Mouse (Mus musculus) MEL-GATA-1-ER (cell line): ENCODE data around the gene Hmgxb4.

Source experiments
- DNase-seq: peaks from one replicate; pipeline ENCODE4 v3.0.0-alpha.2; 2012; ENCODE audit warnings: low read depth; ENCODE audit errors: extremely low read depth

Gene Hmgxb4

DNA sequence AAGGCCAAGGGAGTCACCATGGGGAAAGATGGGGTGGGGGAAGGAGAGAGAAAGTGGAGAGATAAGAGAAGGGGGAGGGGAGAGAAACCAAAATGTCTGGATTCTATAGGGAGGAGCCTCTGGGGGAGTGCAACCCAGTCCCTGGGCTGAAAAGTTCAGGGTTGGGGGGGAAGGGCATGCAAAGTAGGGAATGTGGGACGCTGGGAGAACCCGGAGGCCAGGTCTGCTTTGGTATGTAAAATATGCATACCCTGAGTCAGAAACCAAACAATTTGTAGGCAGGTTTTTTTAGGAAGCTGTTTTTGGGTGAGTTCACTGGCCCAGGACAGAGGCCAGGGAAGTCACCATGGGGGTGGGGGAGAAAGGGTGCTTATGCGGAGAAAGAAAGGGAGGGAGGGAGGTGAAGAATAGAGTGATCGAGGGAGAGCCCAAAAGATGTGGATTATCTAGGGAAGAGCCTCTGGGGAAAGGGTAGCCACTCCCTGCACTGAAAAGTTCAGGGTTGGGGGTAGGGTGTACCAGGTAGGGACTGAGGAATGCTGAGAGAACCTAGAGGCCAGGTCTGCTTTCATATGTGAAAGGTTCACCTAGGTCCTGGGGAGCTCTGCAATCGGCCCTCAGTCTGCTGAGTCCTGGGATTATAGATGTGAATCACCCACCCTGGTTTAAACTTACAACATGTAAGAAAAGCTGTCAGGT is 25.3 kb downstream of the Hmgxb4 start:
- DNase-seq = no peak

DNA sequence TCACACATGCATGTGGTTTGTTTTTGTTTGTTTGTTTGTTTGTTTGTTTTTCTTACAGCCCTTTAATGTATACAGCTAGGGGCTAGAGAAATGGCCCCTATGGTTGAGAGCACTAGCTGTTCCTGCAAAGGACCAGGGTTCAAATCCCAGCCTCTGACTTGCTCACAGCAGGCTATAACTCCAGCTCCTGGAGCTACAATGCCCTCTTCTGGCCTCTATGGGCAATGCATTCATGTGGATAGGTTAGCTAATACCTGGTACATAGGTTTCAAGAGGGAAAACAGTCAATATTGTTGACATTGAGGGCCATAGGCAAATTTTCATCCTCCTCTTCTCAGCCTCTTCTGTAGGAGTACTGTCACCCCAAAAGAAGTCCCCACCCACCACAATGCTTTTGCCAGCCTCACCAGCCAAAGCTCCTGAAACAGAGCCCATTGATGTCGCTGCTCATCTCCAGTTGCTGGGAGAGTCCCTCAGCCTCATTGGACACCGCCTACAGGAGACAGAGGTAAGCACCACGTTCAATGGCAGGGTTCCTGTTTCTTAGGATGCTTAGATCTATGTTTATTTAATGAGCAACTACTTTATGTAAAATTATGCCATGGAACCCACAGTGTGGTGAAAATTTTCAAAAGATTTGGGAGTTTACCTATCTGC is 30.6 kb downstream of the Hmgxb4 start:
- DNase-seq = no peak

DNA sequence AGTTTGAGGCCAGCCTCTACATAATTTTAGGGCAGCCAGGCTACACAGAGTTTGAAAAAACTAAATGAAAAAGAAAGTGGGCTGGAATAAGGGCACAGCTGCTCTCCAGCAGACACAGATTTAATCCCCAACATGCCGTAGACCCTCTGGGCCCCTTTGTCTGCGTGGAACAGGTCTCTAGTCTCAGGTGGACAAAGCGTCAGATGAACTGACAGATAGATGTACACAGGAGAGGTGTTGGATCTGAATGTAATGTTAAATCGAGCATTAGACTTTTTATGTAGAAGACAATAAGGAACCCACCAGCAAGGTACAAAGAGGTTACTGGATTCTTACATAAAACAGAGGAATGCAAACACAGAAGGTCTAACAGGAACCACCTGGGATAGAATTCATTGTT is 32.7 kb downstream of the Hmgxb4 start:
- DNase-seq = no peak

DNA sequence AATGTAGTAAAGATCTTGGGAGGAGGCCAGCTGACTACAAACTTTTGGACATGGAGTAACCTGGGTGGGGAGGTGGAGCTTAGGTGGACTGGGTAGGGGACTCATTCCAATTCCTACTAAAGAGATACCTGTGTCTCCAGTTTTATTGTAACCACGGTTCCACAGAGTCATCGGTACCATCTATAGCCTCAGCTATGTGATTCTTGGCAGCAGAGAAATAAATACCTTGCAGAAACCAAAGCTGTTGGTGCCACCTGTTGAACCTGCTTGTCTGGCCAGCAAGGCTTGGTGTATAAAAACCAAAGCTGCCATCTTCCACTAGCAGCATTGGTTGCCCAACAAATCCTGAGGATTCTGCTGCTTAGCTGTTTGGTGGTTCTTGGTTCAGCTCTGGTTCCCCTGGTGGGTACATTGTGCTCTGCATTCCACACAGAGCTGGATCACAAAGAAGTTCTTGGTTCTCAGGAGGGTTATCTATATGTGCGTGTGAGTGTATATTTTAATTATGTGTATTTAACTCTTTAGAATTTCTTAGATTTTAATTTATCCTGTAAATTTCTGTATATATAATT is 37.4 kb downstream of the Hmgxb4 start:
- no peak for DNase-seq

DNA sequence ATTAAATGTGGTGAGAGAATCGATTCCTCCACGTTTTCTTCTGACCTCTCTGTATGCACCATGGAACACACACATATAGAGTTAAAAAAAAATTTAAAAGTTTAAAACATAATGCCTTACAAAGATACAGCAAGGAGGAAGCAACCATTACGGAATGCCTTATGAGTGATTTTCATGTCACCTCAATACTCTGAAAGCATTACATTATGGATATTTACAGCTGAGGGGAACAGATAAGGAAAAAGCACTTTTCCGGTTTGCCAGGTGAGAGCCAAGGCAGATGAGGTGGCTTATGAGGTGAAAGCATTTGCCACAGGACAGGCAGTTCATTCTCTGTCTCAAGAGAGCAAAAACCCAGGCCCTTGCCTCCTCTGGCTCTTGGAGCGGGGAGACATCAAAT is 39.8 kb downstream of the Hmgxb4 start:
- peak; percentile 24 for DNase-seq

DNA sequence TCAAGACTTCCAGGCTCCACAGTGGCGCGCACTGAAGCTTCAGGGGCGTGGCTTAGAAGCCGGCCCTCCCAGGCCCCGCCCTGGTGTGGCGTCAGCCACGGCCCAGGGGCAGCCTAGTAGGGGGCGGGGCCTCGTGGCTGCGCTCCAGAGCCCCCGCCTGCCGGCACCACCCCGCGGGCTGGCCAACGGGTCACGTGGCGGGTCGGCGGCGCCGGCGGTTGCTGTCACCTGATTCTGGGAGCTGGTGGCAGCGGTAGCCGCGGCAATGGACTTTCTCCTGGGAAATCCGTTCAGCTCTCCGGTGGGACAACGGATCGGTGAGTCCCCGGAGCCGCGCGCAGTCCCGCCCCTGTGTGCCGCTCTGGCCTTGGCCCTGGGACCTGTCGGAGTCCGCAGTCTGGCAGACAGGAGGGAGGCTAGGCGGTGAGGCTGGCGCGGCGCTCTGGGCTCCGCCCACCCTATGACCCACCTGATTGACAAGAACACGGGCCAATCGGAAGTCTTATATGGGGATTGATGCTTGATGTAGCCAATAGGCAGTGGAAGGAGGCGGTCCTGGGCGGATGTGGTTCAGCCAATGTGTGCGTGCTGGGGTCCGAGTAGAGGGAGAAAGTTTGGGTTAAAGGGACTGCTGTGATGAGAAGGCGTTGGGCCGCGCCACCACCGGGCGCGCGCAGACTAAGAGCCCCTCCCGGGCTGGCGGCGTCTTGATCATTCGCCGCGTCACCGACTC is 40.5 kb downstream of the Hmgxb4 start, which contains the start of gene Tom1:
Gene Tom1, plus strand, starts transcription at position 195 of the 733 bp plus-strand sequence.
- DNase-seq = peak; percentile 94

DNA sequence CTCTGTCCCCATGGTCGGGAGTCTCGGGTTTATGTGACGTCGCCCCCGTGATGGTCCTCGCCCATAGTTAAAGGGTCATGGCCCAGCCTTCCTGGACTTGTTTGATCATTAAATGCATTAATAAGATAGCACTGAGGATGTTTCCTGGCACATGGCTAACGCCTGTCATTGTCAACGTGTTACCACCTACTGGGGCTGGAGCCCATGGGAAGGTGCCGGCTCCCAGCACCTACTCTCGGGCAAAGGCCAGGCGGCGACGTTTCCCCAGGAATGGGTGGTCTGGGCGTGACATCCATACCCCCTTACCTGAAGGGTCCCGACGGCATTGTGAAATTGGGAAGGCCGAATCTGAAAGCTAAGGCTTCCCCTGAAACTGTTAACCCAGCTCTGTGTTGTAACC is 41.1 kb downstream of the Hmgxb4 start:
- no peak for DNase-seq

DNA sequence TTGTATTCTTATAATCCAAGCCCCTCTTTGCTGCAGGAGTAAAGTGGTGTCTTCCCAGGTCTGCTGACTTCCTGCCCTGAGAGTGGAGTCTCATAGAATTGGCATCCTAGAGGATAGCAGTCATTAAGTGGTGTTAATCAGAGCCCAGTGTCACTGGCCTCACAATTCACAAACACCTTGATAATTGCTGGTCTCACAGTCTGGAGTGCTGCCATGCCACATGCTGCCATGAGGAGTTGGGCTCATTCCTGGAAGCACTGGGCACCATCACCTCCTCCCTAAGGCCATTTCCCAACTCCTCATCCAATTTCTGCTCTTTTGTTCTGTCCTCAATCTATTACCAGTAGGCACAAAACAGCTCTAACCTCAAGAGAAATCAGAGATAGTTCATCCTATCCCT is 42.5 kb downstream of the Hmgxb4 start:
- DNase-seq = no peak

DNA sequence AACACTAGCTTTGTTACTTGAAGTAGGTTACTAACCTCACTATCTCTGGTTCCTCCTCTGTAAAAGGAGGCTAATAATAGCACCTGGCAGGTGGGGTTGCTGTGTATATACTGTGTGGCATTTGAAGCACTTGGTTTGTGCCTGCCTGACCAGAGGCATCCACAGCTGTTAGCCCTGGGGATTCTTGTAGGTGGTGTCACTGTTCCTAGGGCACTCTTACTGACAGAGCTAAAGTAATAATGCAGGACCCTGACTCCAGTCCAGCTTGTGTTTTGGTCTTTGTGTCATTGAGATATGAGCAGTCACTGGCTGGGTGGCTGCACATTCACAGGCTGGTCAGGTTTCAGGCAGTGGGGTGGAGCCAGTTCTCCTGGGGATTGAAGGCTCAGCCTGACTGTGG is 45.3 kb downstream of the Hmgxb4 start:
- no peak for DNase-seq

DNA sequence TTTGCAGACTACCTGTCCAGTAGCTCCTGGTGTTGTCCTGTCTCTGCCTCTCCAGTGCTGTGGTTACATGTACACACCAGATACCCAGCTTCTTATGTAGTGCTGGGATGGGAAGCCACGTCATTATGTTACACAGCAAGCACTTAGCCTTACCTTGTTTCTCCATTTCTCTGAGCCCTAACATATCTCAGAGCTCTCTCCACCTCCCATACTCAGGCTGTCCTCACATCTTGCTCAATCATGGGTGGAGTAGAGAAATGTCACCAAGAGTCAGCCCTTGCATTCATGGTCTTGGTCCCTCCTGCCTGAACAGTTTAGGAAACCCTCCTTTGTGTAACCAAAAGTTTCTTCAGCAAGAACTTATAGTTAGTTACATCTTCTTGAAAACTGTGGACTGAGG is 46.6 kb downstream of the Hmgxb4 start:
- DNase-seq = no peak

DNA sequence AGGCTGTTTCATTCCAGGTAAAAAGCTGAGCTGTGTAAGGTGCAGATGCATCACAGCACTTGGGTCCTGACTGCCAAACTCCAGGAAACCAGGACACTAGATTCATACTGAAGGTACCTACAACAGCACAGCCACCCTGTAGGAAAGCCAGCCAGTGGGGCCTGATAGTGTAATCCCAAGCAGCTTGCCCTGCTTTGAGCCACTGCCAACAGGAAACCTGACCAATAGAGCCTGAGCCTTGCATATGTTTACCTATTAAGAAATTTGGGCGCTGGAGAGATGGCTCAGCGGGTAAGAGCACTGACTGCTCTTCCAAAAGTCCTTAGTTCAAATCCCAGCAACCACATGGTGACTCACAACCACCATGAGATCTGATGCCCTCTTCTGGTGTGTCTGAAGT is 49.0 kb downstream of the Hmgxb4 start:
- no peak for DNase-seq

DNA sequence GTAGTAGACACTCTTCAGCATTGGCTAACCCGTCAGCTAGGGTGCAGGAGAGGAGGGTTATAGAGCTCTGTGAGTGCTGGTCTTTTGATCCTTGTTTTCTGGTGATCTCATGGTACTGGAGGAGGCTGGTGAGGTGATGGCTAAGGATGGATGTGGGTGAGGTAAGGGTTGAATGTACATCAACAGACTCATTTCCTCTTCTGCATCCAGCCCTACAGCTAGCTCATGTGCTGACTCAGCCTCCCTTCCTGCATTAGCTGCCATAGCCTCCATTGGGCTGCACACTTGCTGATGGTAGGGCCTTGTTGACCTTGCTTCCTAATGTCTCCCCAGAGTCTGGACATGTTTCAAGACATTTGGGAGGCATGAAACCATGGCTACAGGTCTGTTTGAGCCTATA is 49.8 kb downstream of the Hmgxb4 start:
- no peak for DNase-seq

DNA sequence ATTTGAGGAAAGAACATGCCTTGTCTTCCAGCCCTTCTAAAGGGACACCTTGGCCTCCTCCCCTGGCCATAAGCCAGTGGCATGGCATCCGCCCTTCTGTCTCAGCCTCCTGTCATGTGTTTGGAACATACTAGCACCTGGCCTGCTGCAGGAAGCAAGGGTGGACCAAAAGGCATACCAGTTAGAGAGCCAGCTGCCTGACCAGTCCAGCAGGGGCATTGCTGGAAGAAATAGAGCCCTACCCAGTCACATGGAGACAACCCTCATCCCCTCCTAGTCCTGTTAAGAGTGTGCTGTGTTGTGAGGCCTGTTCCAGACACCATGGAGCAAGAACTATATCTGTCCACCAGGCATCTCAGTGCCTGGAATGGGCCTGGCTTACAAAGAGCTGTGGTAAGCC is 53.1 kb downstream of the Hmgxb4 start:
- no peak for DNase-seq

DNA sequence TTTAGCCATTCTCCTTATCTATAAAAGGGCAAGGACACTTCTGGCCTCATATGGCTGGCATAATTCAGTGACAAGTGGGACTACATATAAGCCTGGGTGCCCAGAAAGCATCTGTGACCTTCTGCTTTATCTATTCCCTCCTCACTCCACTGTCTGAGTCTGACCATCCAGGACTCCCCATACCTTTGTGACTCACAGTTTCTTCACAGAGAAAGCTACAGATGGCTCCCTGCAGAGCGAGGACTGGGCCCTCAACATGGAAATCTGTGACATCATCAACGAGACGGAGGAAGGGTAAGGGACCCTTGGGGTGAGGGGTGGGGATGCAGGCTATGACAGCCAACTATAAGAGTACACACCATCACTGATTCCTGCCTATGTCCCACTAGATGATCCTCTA is 54.6 kb downstream of the Hmgxb4 start:
- DNase-seq = no peak

DNA sequence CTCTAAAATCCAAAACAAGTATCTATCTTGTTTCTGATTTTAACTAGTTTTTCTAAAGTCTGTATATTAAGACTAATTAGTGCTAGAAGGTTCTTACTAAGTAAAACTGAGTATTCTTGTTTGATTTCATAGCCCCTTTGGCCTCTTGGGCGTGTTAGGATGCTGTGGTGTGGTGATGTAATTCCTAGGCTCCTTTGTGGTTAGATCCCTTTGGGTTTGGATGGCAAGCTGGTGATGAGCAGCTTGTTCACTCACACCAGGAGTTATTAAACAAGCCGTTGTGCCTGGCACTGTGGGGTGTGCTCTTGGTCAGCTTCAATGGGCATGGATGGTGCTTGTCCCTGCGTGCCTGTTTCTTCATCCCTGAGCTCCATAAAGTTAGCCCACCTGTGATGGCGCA is 60.2 kb downstream of the Hmgxb4 start:
- no peak for DNase-seq

DNA sequence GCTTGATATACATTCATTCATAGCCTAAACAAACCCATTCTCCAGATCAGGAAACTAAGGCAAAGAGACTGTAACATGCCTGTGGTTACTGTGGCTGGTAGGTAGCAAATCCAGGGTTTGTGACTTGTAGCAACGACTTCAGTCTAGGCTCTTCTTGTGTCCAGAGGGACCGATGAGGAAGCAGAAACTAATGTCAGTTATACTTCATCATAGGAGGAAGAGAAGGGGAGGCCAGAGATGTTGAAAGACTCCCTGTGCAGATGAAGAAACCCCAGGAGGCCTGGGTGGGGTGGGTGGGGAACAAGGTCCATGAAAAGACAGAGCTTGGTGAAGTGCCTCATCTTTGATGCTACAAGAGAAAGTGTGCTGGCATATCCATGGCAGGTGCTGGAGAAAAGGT is 62.5 kb downstream of the Hmgxb4 start:
- DNase-seq = no peak

DNA sequence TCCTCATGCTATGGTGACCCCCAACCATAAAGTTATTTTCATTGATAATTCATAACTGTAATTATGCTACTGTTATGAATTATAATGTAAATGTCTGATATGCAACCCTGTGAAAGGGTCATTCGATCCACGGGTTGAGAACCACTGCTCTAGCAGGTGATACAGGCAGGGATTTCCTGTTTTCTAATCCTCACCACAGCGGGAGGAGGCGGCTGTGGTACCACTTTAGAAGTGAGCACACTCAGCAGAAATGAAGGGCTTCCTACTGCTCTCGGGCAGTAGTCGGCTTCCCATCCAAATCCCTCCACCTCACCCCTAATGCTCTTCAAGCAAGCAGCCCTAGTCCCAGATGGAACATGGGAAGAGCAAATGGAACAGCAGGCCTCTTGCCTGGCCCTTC is 66.9 kb downstream of the Hmgxb4 start:
- DNase-seq = no peak

DNA sequence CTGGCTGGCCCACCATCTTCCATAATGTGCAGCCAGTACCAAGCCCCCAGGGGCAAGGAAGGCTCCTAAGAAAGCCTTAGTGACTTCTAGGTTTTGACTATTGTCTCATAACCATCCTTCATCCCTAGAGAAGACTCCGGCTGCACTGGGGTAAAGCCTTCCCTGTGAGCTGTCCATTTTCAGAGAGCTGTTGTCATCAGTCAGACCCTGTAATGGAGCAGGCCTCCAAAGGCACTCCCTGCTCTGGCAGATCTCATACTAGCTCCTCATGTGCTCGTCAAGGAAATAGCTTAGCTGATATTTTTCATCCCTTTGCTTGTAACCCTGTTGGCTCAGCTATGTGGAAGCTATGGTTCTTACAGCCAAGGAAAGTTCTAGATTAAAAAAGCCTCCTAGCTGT is 67.7 kb downstream of the Hmgxb4 start:
- DNase-seq = no peak

DNA sequence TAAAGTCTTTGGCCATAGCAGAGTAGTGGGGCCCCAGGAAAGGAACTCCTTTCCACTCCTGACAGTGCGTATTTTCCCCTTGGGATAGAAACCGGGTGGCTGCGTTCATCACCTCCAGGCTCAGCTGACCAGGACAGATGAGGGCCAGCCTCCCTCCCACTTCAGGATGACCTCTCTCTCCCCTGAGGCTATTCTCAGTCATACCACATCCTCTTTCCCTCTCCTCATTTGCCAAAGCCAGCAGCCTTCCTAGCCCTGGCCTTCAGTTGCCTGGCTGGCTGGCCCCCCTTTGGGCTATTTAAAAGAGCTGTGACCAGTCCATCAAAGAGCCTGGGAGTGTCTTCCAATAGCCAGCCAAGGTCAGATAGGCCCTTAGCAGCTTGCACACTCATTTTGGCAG is 70.1 kb downstream of the Hmgxb4 start:
- no peak for DNase-seq

DNA sequence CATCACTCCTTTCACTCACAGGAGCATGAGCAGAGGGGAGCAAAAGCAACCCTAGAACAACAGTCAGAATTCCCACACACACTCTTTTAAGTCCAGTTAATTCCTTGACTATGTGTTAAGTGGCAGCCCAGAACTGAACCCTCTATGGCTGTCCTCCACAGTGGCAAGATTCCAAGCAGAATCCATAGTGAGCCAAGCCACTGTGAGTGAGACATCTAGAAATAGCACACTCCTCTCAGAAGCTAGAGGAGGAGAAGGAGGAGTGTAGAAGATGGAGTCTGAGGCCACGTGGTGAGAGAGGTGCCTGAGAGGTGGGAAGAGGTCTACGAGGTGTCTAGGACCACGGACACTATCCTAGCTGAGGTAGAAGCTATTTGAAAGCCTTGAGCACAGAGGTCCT is 71.6 kb downstream of the Hmgxb4 start:
- no peak for DNase-seq

DNA sequence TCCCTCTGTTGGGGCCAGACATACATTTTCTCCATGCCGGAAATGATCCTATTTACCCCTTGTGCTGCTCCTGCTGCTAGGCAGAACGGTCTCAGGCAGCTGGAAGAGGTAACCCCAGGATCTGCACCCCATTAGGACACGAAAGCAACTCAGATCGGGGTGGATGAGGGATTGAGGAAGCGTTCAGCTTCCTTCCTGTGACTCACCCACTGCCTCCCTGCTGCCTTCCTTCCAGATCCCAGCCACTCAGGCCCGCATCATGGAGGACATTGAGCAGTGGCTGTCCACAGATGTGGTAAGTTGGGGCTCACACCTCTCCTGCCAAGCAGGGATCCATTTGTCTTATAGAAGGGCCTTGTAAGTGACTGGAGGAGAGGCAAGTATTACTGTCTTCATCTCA is 74.1 kb downstream of the Hmgxb4 start:
- no peak for DNase-seq

DNA sequence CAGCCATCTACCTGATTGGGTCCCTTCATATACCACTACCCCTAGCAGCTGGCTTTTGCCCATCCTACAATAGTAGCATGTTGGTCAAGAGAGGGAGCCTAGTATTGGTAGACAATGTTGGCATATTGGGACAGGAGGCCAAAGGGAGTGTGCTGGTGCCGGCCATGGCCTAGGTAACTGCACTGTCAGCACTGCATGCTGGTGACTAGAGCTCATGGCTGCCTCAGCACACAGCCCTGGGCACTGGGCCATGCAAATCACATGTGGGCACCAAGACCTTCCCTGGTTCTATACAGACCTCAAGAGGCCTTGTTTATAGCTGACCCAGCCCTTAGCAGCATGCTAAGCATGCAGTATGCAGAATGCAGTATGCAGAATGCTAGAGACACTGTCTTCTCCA is 77.1 kb downstream of the Hmgxb4 start:
- no peak for DNase-seq
